Mouse (Mus musculus) heart, postnatal 25 days (tissue): ENCODE results near the gene Atp1b4. TPM values are rescaled to one million over a fixed set of nuclear protein-coding genes. Genes with fewer than 3 reads are reported as not detected.
"Not testable (repeated sequence)": the region's sequence is repeated elsewhere in the genome, so short reads cannot be mapped to it uniquely, and the experiment has no call there.

ENCODE experiments used
- DNase-seq: peaks from one replicate; pipeline ENCODE4 v3.0.0; 2022; ENCODE audit warnings: low spot score
- intact Hi-C: fragments of 180-260 bp; cut with DNase I; formaldehyde crosslinking; loops from one replicate; pipeline ENCODE4 v1.15.1; 2025
- total RNA-seq, 2 experiments: library from RNA; stranded (reverse); gene quantifications; 2 replicates each; pipeline ENCODE4 v1.2.3; 2021

Gene Atp1b4
- total RNA-seq, result not detected

GRCm38 (mm10) chrX:38315884-38316283 is at the start of gene Atp1b4:
Gene Atp1b4 (plus strand): TSS chrX:38316184.
- DNase-seq, result no peak
- intact Hi-C loops, result no loop called here

GRCm38 (mm10) chrX:38308597-38308996 is 7.4 kb upstream of the Atp1b4 start:
- DNase-seq, result no peak
- intact Hi-C loops, result no loop called here

GRCm38 (mm10) chrX:38311054-38311453 is 4.9 kb upstream of the Atp1b4 start:
- intact Hi-C loops, result no loop called here
- DNase-seq, result no peak

DNA sequence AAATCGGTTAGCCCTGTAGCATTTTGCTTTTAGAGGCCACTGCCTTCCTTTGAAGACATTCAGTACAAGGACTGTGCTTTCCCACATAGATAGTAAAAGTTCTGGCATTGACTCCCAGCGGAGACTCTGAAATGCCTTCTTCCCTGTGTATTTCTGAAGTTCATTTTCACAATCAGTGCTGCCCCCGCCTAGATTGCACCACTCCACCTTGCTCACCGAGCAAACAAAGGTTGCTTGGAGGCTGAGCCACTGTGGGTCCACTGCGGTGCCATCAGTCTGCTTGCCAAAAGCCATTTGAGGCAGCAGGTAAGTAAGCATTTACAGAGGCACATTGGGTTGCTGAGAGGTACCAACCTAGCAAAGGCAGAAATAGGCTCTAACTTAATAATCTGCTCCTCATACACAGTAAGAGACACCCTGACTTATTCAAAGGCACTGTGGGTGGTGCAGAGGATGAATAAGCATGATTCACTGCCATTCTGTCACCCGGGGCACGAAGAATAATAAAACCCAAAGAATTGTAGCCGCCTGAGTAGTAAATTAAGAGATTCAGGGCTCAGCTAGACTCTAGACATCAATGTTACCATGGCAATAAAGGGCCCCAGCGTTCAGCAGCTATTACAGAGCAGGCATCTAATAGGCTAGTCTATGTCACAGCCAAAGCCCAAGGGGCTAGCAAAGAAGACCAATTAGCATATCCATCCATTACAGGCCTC is 2.9 kb upstream of the Atp1b4 start:
- intact Hi-C loops, result no loop called here

GRCm38 (mm10) chrX:38313626-38314210 is 2.3 kb upstream of the Atp1b4 start:
- intact Hi-C loops, result no loop called here

More for the DNA sequence above, 2.9 kb upstream of the Atp1b4 start:
- no peak for DNase-seq

GRCm38 (mm10) chrX:38330695-38331406 is 14.9 kb downstream of the Atp1b4 start:
- no peak for DNase-seq
- intact Hi-C loops, result no loop called here

More at GRCm38 (mm10) chrX:38313626-38314210, 2.3 kb upstream of the Atp1b4 start:
- DNase-seq, result no peak

DNA sequence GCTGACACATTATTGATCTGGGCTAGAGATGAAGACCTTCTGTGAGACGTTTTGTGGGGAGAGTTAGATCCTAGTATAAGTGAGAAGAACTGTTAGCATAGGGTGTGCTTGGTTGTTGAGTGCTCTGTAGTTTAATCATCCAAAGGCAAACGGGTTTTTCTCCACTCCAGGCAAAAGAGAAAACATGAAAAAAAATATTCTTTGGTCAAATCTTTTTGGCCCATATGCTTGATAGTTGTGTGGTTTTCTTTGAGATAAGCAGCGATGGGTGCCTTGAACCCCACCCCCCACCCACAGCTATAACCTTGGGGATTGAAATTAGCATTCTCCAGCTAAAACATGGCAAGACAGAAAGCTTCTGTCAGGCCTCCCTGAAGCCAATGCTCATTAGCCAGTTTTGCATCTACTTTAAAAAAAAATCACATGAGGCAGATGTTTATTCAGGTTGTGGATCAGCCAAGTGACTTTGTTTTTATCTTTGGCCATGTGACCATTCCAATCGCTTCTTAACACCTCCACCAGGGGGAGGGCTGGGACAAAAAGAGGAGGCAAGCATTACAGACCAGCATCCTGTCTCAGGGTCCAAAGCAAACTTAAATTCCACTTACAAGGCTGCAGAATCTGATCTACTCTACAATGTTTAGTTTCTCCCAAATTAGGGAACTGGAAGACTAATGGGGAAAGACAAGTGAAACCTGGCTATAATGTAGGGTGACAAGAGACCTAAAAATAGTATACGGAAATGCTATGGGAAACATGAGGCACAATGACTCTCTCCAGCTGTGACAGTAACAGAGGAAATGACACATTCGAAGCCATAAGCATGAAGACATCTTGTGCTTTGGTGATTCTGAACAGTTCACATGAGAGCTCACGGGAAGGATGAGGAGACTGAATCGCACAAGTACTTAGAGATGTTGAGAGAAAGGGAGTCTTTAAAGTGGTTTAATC is 18.6 kb downstream of the Atp1b4 start:
- intact Hi-C loops, result loop anchor here (5.0 kb wide), 2 partner anchors 72 to 93 kb away; no protein-coding TSS in a partner anchor
- DNase-seq, result no peak

- intact Hi-C loops, result no loop called here
- no peak for DNase-seq
Observed at GRCm38 (mm10) chrX:38362016-38362415, 46.0 kb downstream of the Atp1b4 start.

DNA sequence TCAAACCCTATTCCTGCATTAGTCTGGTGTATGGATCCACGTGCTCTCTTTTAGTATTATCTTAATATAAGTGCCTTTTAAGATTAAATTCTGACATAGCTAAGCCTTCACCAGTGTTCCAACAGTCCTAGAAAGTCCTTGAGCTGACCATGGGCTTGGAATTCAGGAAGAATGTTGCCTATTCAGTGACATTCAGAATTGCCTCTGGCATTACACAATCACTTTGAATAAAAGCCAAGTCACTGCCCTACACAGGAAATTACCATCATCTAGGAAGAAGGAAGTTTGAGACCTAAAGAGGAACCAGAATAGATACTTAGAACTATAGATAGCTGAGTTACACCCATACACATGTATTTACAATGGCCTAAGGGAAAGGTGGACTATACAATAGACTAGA is 48.6 kb downstream of the Atp1b4 start:
- DNase-seq, intact Hi-C loops: not testable (repeated sequence)

GRCm38 (mm10) chrX:38373169-38373568 is 57.2 kb downstream of the Atp1b4 start:
- intact Hi-C loops, DNase-seq: not testable (repeated sequence)

Other genes starting within 250 kb of the Atp1b4 start
- not detected for gene Rhox10, start 249.7 kb upstream of the Atp1b4 start, total RNA-seq
- not detected for gene Rhox11, start 231.0 kb upstream of the Atp1b4 start, total RNA-seq
- gene Rhox12, start 205.3 kb upstream of the Atp1b4 start, total RNA-seq, result not detected
- not detected for gene Rhox13, start 195.0 kb upstream of the Atp1b4 start, total RNA-seq
- gene Zbtb33, start 126.4 kb upstream of the Atp1b4 start, total RNA-seq, result 1 to 10 TPM; 8.9 to 9.9 TPM
- gene Tmem255a, start 63.7 kb upstream of the Atp1b4 start, total RNA-seq, result 1 to 10 TPM; 1.0 to 1.6 TPM
- 100 to 1,000 TPM; 124 to 133 TPM for gene Lamp2, start 140.3 kb downstream of the Atp1b4 start, total RNA-seq